Mouse (Mus musculus) CD8-positive naive resting alpha-beta T cell, adult 2 months (primary cell): ENCODE data around the gene Nploc4.

Experiments
- DNase-seq, 2 experiments: peaks; one replicate each; pipeline ENCODE4 v3.0.0; 2022; ENCODE audit warnings: low read depth in 2 of 2, low spot score in 2 of 2

Gene Nploc4

DNA sequence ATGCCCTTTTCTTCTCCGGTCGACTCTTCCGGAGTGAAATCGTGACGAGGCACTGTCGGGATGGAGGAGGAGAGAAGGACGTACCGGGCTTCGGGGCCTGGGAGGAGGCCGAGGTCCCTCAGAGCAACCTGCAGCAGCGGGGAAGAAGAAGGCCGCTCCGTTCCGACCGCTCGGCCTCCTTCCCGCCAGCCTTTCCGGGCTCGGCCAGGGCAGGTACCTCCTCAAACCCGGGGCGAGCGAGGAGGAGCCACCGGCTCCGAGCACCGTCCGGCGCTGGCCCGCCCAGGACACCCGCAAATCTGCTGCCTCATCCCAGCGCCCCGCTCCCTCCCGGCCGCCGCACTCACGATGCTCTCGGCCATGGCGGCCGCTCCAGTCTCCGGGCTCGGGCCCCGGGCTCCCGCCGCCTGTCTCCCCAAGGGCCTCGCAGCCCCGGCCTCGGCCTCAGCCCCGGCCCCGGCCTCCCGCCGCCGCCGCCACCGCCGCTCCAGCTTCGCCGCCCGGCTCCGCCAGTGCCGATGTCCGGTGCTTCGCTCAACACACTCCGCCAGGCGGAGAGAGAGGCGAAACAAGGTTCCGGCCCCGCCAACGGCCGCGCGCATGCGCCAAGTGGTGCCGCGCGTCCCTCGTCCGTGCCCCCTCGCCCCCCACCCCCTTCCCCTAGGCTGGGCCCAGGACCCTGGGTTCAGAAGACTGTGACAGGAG, at the start of gene Nploc4:
Nploc4 (minus strand) TSS at position 557 of the 705 bp plus-strand sequence.
- DNase-seq = peak; percentile 81 to 84

- no peak for DNase-seq
Measured at GRCm38 (mm10) chr11:120485251-120485650, 47.7 kb upstream of the Nploc4 start.

- peak; percentile 74 to 80 for DNase-seq
Measured at GRCm38 (mm10) chr11:120484265-120484981, 46.9 kb upstream of the Nploc4 start, which contains the start of gene Mrpl12. Gene Mrpl12, plus strand, starts transcription at chr11:120484613.

DNA sequence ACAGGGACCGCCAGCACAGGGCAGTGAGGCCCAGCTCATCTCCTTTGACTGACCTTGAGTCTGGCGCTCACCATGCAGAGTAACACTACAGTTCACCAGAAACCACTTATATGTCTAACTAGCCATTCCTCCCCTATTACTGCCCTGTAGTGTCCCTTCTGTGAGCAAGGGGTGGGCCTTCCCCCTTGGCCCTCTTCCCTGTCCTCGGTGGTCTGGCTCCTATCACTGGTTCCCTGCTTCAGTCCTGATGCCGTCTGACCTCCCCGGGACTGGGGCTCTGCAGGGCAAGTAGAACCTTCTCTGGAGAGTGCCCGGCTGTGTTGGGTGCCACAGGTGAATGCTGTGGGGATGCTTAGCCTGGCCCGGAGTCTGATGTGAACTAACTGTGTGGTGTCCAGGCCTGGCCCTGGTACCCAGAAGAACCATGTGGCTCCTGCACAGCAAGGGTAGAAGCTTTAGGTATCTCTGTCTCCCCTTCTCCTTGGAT, 46.0 kb upstream of the Nploc4 start:
- DNase-seq = no peak

GRCm38 (mm10) chr11:120472052-120472451, 34.5 kb upstream of the Nploc4 start:
- no peak for DNase-seq

GRCm38 (mm10) chr11:120467736-120468092, 30.2 kb upstream of the Nploc4 start:
- DNase-seq = no peak

DNA sequence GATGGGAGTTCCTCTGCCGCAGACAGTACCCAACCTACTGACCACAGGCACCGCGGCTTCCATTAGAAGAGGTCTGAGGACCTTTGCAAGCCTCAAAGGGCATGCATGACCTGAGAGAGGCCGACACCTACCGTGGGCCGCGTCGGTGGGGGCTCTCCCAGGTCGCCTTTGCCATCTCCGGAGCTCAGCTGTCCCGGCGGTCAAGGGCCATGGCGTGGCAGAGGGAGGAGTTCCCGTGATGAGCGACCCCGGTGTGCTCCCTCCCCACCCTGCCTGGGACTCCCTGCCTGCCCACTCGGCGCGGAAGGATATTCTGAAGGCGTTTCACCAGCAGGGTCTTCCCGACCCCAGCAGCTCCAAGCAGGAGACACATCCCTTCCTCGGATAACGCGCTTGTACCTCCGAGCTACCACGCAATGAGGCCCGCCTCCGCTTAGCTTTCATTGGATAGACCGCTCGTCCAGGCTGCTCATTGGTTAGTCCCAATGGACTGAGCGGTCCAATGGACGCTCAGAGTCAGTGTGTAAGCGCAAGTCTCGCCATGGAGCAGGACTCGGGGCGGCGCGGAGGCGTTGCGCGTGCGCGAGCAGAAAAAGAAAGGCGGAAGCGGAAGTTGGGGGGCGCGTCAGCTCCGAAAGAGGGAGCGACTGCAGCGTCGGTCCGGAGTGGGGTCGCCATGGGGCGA, 29.7 kb upstream of the Nploc4 start, which contains the start of gene Arl16:
Arl16 (minus strand) TSS at position 557 of the 685 bp plus-strand sequence.
- DNase-seq = peak; percentile 92 to 93

- DNase-seq = no peak
Measured at GRCm38 (mm10) chr11:120465521-120465920, 28.0 kb upstream of the Nploc4 start.

DNA sequence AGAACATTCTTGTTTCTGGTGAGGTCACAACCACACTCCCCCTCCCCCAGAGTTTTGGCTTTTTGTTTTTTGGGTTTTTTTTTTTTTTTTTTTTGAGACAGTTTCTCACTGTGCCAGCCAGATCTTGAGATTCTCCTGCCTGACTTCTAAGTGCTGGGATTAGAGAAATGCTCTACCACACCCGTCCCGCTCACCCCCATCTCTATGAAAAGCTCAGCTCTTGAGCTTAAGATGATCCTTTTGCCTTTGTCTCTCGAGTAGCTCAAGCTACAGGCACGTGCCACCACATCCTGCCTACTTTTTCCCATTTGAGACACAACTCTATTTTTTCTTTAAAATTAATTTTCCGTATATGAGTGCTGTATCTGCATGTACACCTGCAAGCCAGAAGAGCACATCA, 26.9 kb upstream of the Nploc4 start:
- DNase-seq = no peak

DNA sequence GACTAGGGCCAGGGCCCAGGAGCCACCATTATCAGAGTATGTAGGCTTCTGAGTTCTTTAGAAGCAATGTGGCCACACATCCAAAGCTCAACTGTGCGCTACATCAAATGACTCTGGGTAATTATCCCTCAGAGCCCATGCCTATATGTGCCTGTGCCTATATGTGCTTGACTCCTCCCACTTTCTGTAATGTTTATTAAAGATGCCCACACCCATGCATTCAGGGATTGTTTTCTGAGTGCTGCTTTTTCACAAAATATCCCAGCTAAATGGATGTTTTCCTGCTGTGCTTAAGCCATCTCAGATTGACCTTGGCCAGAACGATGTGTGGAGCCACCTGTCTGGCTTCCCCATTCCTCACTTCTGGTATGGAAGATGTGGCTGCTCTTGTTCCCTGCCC, 26.0 kb upstream of the Nploc4 start:
- DNase-seq = no peak

DNA sequence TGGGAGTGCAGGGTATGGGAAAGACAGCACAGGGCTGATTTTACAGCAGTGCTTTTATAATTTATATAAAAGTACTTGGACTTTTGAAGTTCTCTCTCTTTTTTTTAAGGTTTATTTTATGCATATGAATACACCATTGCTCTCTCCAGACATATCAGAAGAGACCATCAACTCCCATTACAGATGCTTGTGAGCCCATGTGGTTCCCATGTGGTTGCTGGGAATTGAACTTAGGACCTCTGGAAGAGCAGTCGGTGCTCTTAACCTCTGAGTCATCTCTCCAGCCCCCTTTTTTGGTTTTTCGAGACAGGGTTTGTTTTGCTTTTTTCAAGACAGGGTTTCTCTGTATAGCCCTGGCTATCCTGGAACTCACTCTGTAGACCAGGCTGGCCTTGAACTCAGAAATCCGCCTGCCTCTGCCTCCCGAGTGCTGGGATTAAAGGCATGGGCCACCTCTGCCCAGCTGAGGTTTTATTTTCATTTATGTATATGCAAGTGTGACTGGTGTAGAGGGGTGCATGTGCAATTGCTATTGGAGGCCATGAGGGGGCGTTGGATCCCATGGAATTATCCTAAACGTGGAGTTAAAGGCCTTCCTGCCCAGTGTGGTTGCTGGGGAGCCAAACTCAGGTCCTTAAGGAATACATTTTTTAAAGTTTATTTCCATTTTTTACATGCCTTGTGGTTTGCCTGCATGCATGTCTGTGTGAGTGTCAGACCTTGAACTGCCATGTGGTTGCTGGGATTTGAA, 21.5 kb upstream of the Nploc4 start:
- DNase-seq = no peak

- peak; percentile 34 to 50 for DNase-seq
Measured at GRCm38 (mm10) chr11:120457772-120458751, 20.6 kb upstream of the Nploc4 start, which contains the start of the genes Oxld1 and Ccdc137. Gene Oxld1, minus strand, starts transcription at chr11:120458068. Gene Ccdc137, plus strand, starts transcription at chr11:120458115.

DNA sequence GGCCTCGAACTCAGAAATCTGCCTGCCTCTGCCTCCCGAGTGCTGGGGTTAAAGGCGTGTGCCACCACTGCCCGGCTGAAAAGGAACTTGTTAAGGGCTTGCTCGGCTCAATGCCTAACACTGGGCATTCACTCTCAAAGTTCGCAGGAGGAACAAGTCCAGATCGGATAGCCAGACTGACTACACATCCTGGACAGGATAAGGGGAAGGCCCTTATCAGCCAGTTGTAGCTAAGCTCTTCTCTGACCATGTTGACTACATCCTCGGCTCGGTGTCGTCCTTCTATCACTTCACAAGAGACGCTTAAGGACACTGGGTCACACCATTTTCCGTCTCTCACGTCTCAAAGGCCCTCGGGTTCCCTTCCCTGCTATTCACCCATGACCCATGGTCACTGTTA, 19.9 kb upstream of the Nploc4 start:
- no peak for DNase-seq

- DNase-seq = no peak
Measured at GRCm38 (mm10) chr11:120455413-120455812, 17.9 kb upstream of the Nploc4 start.

- no peak for DNase-seq
Measured at GRCm38 (mm10) chr11:120454965-120455364, 17.5 kb upstream of the Nploc4 start.

- DNase-seq = no peak
Measured at GRCm38 (mm10) chr11:120453306-120453705, 15.8 kb upstream of the Nploc4 start, which contains the start of gene Pde6g. Gene Pde6g, minus strand, starts transcription at chr11:120453500.

DNA sequence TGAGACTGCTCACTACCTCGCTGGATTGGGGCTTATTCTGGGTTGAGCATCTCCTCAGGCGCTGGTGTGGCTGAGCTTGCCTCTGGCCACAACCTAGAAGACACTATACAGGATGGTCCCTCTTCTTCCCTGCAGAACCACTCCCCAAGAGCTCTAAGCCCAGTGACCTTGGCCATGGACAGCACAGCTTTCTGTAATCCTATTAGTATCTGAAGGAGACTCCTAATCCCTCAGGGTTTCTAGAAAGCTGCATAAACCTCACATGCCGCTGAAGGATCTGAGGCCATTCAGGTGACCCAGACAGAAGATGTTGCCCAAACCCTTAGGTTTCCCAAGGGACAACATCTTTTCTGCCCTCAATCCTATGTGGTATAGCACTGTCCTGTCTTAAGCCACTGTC, 14.7 kb upstream of the Nploc4 start:
- no peak for DNase-seq

- DNase-seq = no peak
Measured at GRCm38 (mm10) chr11:120447179-120447578, 9.7 kb upstream of the Nploc4 start.

- DNase-seq = no peak
Measured at GRCm38 (mm10) chr11:120445475-120445874, 8.0 kb upstream of the Nploc4 start.

DNA sequence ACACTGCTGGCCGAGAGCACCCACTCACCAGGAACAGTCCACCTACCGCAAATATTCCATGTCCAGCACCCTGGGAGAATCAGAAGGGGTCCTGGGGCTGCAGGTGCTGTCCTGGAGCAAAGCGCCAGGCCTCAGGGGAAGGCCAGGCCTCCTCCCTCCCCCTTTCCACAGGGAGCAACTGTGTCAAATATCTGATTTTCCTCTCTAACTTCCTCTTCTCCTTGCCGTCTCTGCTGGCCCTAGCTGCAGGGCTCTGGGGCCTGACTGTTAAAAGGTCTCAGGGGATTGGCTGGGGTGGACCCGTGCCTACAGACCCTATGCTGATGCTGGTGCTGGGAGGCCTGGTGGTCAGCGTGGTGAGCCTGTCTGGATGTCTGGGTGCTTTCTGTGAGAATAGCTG, 6.6 kb upstream of the Nploc4 start:
- no peak for DNase-seq
